Mouse (Mus musculus) limb, embryonic 11.5 days (tissue): ENCODE data around the gene Tepsin. TPM values are rescaled to one million over a fixed set of nuclear protein-coding genes. Genes with fewer than 3 reads are reported as not detected.

Experiments used
- ATAC-seq: fragments of 200-750 bp; cut with Nextera tagmentation; 2 replicates; pipeline ENCODE4 v1.8.0; 2017; ENCODE audit warnings: low read depth; ENCODE audit not compliant: insufficient number of reproducible peaks, low FRiP score, low TSS enrichment
- DNase-seq: peaks from one replicate; pipeline ENCODE4 v3.0.0-alpha.2; 2015; ENCODE audit warnings: low spot score
- H3K27ac ChIP-seq: fragments of 300-500 bp; sonication (generic); replicated peaks from 2 replicates; pipeline ENCODE4 v1.5.1; 2014; ENCODE audit warnings: low read depth, mild to moderate bottlenecking, low read length
- H3K27me3 ChIP-seq: fragments of 300-500 bp; sonication (generic); 2 replicates; pipeline ENCODE4 v1.6.1; 2014; ENCODE audit warnings: mild to moderate bottlenecking, low read length, mixed read lengths; ENCODE audit not compliant: control insufficient read depth, insufficient read depth
- H3K36me3 ChIP-seq: fragments of 300-500 bp; sonication (generic); 2 replicates; pipeline ENCODE4 v1.6.1; 2014; ENCODE audit warnings: mild to moderate bottlenecking, low read length, moderate library complexity, mixed read lengths; ENCODE audit not compliant: control insufficient read depth, insufficient read depth
- H3K4me1 ChIP-seq: fragments of 300-500 bp; sonication (generic); 2 replicates; pipeline ENCODE4 v1.6.1; 2014; ENCODE audit warnings: low read length, mixed read lengths; ENCODE audit not compliant: control insufficient read depth, insufficient read depth
- H3K4me2 ChIP-seq: fragments of 300-500 bp; sonication (generic); 2 replicates; pipeline ENCODE4 v1.6.1; 2014; ENCODE audit warnings: low read depth, mild to moderate bottlenecking, moderate library complexity; ENCODE audit not compliant: severe bottlenecking
- H3K4me3 ChIP-seq: fragments of 300-500 bp; sonication (generic); 2 replicates; pipeline ENCODE4 v1.5.1; 2014; ENCODE audit warnings: low read depth, low read length
- H3K9ac ChIP-seq: fragments of 300-500 bp; sonication (generic); 2 replicates; pipeline ENCODE4 v1.6.1; 2014; ENCODE audit warnings: mild to moderate bottlenecking, low read length
- H3K9me3 ChIP-seq: fragments of 300-500 bp; sonication (generic); 2 replicates; pipeline ENCODE4 v1.6.1; 2016; ENCODE audit warnings: low read length; ENCODE audit not compliant: control insufficient read depth
- WGBS: fragments of 180-500 bp; shearing (Covaris S2); extraction: QIAGEN DNeasy Blood & Tissue Kit; methylation state at CpG from one replicate; pipeline ENCODE4 v1.1.7; 2014; 5-methylcytosine and 5-hydroxymethylcytosine counted together
- polyA plus RNA-seq: library from polyadenylated mRNA; unstranded; fragments of >200 nt; fragmentation: Nextera tagmentation; extraction: Ambion mirVana; gene quantifications from 2 replicates; pipeline ENCODE4 v1.2.1, GENCODE M21; 2014

The Tepsin gene
- polyA plus RNA-seq, 1 experiment from 2014 or later = 16.9 TPM

DNA sequence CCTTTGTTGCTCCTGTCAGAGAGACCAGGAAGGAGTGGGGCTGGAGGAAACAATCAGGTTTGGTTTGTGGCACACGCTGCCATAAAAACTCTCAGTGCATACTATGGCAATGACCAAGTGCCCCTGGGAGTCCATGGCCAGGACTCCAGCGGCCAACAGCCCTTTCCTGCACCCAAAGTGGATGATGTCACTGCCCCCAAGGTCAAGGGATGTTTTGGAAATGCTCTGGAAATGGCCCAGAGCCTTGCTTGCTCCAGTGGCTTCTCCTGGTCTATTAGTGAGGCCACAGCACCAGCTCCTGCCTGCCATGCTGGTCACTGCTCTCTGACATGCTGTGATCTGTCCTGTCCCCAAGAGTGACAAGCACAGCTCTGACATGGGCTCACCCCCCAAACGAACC, 22.3 kb downstream of the Tepsin start:
- 75% methylated on average over 3 of the region's 3 CpGs for WGBS
- no peak for ATAC-seq
- peaks cover 10% of the 10 kb centered on the region; the same call in 1 of the 2 replicates for H3K4me1 ChIP-seq
- no peak overlapping the region for H3K4me2 ChIP-seq
- no peak overlapping the region for H3K4me3 ChIP-seq
- no peak for DNase-seq
- H3K9me3 ChIP-seq = no peaks in the 10 kb centered on the region
- peaks cover 16% of the 10 kb centered on the region for H3K36me3 ChIP-seq
- H3K27me3 ChIP-seq = no peaks in the 10 kb centered on the region
- H3K9ac ChIP-seq = no peak overlapping the region; the same call in 1 of the 2 replicates
- no peak overlapping the region for H3K27ac ChIP-seq

DNA sequence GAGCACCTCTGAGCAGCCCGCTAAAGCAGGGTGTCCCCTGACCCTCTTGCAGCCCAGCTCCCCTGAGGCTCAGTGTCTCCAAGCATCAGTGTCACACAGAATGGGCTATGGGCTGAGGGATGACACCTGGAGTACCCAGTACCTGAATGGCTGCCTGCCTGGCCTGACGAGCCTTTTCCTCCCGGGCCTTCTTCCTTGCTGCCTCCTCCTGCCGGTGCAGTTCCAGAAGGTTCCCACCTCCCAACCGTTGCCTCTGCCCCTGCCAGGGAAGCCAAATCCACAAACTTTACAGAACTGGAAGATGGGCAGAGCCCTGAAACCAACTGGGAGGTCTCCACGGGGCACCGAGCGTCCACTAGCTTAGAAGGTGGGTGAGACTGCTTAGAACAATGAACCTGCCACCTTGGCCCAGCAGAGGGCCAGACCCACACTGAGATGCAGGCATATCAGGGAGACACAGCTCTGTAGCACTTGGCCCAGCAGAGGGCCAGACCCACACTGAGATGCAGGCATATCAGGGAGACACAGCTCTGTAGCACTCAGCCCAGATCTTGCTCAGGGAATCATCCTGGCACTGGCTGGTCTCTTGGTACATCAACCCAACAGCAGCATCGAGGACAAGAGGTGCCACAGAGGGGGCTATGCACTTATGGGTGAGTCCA, 25.4 kb downstream of the Tepsin start:
- Histone ChIP-seq H3K4me3 (no peak overlapping the region), H3K4me2 (no peak overlapping the region), H3K27me3 (no peaks in the 10 kb centered on the region), H3K27ac (no peak overlapping the region), H3K36me3 (peaks cover 16% of the 10 kb centered on the region), H3K9me3 (no peaks in the 10 kb centered on the region), H3K4me1 (peaks cover 10% of the 10 kb centered on the region; the same call in 1 of the 2 replicates), H3K9ac (no peak overlapping the region)
- DNase-seq (no peak), ATAC-seq (no peak)
- 88% methylated on average over 9 of the region's 9 CpGs for WGBS

DNA sequence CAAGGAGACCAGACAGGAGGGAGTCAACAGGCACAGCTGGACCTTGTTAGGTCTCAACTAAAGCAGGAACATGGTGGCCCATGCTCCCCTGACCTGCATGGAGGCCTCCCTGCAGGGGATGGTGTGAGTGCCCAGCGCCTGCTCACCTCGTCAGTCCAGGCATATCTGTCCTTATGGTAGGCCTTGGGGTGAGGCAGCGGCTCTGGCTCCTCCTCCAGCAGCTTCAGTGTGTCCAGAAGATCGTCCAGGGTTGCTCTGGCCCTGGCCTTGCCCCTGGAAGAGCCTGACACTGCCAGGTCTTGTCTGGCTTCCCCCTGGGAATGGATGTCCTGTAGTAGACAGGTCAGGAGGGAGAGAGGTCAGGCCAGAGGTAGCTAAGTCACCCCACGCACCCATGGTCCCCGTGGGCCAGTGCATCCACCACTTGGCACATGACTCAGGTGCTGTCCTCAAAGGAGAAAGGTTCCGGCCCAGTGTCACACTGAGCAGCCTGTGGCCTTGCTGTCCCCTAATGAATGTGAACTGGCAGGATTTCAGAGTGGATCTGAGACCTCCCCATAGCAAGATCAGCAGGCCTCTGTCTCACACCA, 26.7 kb downstream of the Tepsin start:
- H3K27me3 ChIP-seq = no peaks in the 10 kb centered on the region
- no peak overlapping the region for H3K27ac ChIP-seq
- H3K9ac ChIP-seq = no peak overlapping the region
- peaks cover 10% of the 10 kb centered on the region; the same call in 1 of the 2 replicates for H3K4me1 ChIP-seq
- H3K36me3 ChIP-seq = peaks cover 18% of the 10 kb centered on the region
- H3K4me2 ChIP-seq = no peak overlapping the region
- no peak for ATAC-seq
- DNase-seq = no peak
- H3K4me3 ChIP-seq = no peak overlapping the region
- WGBS = 75% methylated on average over 7 of the region's 7 CpGs
- H3K9me3 ChIP-seq = no peaks in the 10 kb centered on the region

DNA sequence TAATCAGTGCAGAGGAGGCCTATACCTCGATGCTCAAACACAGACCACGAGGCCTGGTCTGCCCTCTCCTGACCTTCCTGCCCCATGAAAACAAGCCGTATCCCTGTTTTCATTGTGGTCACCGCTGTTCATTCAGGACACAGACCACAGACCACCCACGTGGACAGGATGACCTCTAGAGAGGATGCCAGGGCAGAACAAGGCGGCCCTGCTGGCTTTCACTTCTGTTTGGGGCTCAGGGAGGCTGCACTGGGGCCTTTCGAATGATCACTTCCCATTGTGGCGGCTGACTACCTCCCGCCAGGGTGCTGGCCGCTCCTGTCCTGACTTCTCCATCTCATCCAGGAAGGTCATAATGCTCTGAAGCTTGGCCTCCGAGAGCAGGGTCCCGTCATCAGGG, 27.5 kb downstream of the Tepsin start:
- no peak overlapping the region for H3K4me3 ChIP-seq
- ATAC-seq (no peak), DNase-seq (no peak)
- no peak overlapping the region for H3K9ac ChIP-seq
- H3K27ac ChIP-seq = no peak overlapping the region
- H3K27me3 ChIP-seq = no peaks in the 10 kb centered on the region
- H3K4me1 ChIP-seq = peaks cover 10% of the 10 kb centered on the region; the same call in 1 of the 2 replicates
- WGBS = 64% methylated on average over 12 of the region's 12 CpGs
- H3K4me2 ChIP-seq = no peak overlapping the region
- H3K9me3 ChIP-seq = no peaks in the 10 kb centered on the region
- H3K36me3 ChIP-seq = peaks cover 14% of the 10 kb centered on the region

DNA sequence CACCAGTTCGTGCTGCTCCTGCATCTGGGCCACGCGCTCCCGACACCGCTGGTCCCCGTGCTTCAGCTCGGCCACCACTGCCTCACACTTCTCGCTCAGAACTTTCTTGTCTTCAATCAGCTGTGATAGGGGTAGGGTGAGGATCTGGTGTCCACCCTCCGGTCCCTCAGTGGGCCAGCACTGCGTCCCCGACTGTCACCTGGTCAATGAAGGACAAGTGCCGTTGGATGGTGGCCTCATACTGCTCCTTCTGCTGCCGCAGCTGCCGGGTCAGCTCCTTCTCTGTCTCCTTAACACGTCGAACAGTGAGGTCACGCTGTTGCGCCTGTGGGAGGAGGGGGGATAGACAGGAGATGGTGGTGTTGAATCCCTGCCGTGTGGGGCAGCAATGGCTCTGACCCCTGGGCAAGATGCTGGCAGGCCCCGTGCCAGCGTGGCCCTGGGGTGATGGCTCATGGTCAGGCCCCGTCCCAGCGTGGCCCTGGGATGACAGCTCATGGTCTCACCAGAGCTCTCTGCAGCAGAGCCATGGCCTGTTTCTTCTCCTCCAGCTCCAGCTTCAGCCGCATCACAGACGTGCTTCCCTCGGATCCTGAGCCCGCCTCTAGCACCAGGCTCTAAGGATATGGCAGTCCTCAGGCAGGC, 28.1 kb downstream of the Tepsin start:
- Histone ChIP-seq H3K9me3 (no peaks in the 10 kb centered on the region), H3K27me3 (no peaks in the 10 kb centered on the region), H3K4me2 (no peak overlapping the region), H3K4me1 (peaks cover 8% of the 10 kb centered on the region; the same call in 1 of the 2 replicates), H3K9ac (no peak overlapping the region), H3K27ac (no peak overlapping the region), H3K4me3 (no peak overlapping the region), H3K36me3 (peaks cover 14% of the 10 kb centered on the region)
- ATAC-seq (no peak), DNase-seq (no peak)
- WGBS = 91% methylated on average over 27 of the region's 27 CpGs

DNA sequence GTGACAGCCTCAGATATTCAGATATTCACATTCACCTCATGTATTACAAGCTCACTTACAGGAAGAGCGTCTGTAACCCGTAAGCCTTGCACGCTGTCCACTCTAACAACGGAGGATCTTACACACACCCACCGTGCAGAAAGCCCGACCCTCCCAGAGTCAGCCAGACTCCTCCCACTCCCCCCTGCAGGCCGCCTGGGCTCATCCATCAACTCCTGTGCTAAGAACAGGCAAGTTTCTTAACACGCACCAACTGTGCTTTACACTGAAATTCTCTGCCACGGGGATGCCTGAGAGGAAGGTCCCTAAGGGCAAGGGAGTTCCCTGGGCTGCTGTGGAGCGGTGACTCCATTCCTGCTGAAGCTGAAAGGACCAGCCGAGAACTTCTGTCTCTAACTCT, 29.3 kb downstream of the Tepsin start:
- H3K27me3 ChIP-seq = no peaks in the 10 kb centered on the region
- H3K4me3 ChIP-seq = no peak overlapping the region
- DNase-seq (no peak), ATAC-seq (no peak)
- H3K27ac ChIP-seq = no peak overlapping the region
- no peak overlapping the region for H3K4me2 ChIP-seq
- H3K4me1 ChIP-seq = no peaks in the 10 kb centered on the region
- peaks cover 12% of the 10 kb centered on the region for H3K36me3 ChIP-seq
- 41% methylated on average over 11 of the region's 11 CpGs for WGBS
- peak overlapping the region; percentile 27; the same call in 1 of the 2 replicates for H3K9ac ChIP-seq
- no peaks in the 10 kb centered on the region for H3K9me3 ChIP-seq

DNA sequence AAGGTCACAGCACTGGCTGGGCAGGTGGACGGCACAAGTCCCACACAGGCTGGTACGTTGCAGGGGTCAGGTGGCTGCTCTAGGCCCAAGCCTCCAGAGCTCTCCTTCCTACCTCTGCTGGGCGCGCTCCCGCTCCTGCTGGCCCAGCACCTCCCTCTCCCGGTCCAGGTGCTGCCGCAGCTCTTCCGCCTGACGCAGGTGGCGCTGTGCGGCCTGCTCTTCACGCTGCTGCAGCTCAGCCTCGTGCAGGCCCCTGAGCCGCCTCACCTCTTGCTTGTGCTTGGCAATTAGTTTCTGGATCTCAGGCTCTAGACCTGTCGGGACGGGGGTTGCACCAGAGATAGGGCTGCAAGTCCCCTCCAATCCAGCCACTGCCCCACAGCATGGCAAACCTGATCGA, 30.7 kb downstream of the Tepsin start:
- Histone ChIP-seq H3K27me3 (no peaks in the 10 kb centered on the region), H3K27ac (no peak overlapping the region), H3K4me3 (no peak overlapping the region), H3K9ac (no peak overlapping the region), H3K36me3 (peaks cover 14% of the 10 kb centered on the region; the same call in 1 of the 2 replicates), H3K4me1 (no peaks in the 10 kb centered on the region), H3K4me2 (no peak overlapping the region), H3K9me3 (no peaks in the 10 kb centered on the region)
- 51% methylated on average over 17 of the region's 17 CpGs for WGBS
- ATAC-seq (no peak), DNase-seq (peak; percentile 49)

DNA sequence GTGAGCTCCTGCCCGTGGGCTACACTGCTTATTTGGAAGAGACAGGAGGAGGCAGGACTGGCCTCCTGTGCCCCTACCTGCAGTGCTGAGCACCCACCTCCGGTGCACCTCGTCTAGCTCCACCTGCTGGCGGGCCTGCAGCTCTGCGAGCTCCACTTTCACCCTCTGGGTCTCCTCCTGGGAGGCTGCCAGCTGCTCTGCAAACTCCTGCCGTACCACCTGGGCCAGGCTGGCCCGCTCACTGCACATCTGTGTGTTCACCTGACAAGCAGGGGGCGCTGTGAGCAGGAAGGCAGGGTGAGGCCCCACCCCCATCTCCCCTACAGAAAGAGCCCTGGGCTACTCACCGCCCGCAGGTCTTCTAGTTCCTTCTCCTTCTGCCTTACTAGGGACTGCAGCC, 33.2 kb downstream of the Tepsin start:
- WGBS = 36% methylated on average over 10 of the region's 10 CpGs
- ATAC-seq (peak; percentile 16; the same call in 1 of the 2 replicates), DNase-seq (peak; percentile 66)
- H3K4me2 ChIP-seq = no peak overlapping the region
- H3K27ac ChIP-seq = no peak overlapping the region
- no peaks in the 10 kb centered on the region for H3K27me3 ChIP-seq
- H3K4me1 ChIP-seq = no peaks in the 10 kb centered on the region
- H3K4me3 ChIP-seq = no peak overlapping the region
- peaks cover 9% of the 10 kb centered on the region; the same call in 1 of the 2 replicates for H3K36me3 ChIP-seq
- no peak overlapping the region for H3K9ac ChIP-seq
- H3K9me3 ChIP-seq = no peaks in the 10 kb centered on the region
